Mouse (Mus musculus) adrenal gland (tissue): ENCODE results near the gene Qpct.

ENCODE experiments used
- intact Hi-C: fragments of 180-260 bp; cut with DNase I; formaldehyde crosslinking; loops from one replicate; pipeline ENCODE4 v1.15.1; 2025

Gene Qpct

DNA sequence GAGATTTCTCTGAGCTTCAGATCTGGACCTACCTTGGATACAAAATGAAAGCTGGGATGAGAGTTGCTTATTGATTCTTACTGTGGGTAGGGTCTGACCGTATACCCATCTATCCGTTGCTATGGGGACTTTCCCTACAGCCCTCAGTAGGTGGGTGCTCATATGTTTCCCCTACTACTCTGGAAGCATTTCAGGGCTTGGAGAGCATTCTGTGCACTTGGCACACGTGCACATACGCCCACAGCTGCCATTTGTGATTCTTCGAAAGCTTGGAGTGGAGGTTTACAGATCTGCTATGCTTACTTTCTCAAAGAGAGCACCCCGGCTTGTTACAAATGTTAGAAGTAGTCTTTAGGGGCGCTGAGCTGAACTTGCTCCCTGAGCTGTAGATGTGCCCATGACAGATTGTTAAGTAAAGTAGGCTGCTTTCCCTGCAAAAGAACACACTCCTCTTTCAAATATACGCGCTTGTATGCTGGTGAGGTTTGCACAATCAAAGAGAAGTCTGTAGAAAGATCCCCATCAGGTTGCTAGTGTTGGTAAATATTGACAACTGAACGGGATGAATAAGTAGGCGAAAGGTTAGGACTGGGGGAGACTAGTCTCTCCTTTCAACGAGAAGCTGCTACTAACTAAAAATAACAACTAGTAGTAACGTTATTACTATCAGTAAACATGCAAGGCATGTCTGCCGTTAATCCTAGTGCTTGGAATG lies 18.2 kb downstream of the Qpct start:
- intact Hi-C loops = no loop called here

DNA sequence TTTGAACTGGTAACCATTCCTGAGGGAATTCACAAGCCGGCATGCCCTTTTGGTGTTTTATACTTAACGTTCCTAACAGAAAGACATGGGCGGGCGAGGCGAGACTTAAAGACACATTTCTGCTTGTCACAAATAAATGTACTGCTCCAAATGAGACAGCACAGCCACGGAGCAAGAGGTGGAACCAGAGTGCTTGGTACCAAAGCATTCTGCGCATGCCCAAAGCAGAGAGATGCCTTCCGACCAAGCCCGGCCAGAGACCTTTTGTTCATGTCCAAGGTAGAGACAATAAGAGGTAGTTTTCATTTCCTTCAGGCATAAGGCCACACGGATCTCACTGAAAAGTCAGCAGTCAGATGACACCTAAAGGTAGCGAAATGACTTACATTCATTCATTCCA lies 20.2 kb downstream of the Qpct start:
- intact Hi-C loops = no loop called here

DNA sequence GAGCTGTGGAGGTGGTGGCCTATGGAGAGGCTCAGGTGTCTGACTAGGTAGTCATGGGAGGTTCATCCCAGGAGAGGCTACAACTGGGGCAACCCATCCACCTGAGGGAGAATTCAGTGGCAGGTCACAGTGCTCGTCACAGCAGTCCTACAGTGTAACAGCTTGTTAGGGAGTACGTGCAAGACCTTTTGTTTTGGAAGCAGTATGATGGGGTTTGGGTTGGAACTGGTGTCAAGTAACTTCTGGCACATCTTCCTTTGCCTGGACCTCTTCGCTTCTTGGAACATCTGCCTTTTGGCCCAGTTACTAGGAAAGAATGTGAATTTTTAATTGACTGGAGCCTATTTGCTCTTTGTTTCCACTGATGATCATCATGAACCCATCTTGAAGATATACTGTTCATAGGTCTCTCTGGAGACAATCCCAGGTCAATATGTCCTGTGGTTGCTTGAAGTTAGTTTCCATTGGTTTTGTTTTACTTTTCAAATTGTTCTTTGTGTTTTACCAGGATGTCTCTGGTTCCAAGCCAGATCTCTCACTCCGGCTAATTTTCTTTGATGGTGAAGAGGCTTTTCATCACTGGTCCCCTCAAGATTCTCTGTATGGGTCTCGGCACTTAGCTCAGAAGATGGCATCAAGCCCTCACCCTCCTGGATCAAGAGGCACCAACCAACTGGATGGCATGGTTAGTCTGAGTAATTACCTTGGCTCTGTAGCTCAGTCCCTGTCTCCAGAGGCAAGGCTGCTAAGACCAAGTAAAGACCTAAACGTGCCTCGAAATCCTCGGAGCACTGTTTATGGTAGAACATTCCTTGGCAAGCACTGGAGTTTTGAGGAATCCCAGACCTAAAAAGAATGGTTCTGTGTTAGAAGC lies 25.5 kb downstream of the Qpct start:
- intact Hi-C loops = no loop called here

DNA sequence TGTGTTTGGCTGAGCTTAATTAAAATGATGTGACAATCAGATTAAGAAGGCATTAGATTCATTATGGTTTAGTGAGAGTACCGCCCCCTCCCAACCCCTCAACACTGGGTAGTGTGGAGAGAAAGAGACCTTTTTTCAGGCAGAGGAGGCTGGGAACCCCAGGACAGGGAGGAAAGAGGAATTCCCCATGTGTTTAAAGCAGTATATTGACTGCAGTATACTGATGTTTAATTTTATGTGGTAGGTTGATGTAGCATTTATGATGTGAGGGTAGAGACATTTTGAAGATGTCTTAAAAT lies 26.1 kb downstream of the Qpct start:
- intact Hi-C loops = no loop called here

DNA sequence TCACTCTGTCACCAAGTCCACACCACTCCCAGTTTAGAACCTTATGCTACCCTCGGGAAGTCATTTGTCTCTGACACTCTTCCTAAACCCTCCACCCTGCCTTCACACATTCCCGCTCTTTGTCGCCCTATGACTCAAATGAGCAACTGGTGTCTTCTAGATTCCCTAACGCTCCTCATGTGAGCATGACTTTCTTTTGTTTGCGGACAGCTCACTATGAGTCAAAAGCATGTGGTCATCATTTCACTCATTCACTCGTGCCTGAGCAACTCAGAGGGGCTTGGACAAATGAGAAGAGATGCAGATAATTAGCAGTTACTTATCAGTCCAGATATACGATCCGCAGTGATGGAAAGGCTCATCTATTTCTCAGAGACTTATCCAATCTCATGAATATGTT lies 26.5 kb downstream of the Qpct start:
- intact Hi-C loops = no loop called here

DNA sequence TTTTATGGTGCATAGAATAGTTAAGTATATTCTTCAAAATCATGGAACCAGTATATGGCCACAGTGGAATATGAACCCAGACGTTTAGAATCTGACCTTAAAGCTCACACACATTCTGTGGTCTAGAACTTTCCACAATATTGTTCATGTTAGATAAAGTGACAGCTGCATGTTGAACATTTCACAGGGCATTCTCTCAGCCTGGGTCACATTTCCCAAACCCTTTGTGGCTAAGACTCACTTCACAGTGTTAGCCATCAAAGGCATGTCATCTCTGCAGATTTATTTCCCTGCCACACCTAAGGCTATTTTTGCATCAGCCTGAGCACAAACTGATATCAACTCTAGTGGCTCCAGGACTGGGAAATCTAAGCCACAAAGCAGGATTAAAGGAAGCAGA lies 40.0 kb downstream of the Qpct start:
- intact Hi-C loops = no loop called here

DNA sequence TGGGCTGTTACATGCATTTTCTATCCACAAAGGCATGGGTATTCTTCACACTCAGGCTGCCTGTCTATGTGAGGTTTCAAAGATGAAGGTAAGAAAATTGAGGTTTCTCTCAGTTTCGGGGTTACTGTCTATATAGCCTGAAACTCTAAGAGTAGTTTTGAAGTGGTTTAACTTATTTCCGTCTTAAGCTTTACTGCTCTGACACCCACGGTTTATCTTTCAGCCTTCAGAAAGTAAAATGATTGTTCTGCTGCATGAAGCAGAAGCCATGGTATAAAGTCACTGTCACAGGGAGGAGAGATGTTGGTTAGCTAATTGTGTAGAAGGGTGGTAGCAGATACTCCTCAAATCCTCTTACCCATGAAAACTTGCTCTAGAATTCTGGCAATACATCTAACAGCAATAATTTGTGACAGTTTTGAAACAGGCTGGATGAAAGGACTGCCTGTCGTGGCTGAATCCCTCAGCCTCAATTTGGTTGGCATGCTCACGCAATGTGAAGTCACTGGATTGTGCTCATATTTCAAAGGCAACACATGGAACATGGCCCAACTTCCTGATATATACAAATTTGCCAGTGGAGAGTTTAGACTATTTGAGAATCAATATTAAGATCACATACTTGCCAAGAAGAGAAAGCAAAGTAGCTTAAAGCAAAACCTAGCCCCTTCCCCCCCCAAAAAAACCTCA lies 41.7 kb downstream of the Qpct start:
- intact Hi-C loops = no loop called here

DNA sequence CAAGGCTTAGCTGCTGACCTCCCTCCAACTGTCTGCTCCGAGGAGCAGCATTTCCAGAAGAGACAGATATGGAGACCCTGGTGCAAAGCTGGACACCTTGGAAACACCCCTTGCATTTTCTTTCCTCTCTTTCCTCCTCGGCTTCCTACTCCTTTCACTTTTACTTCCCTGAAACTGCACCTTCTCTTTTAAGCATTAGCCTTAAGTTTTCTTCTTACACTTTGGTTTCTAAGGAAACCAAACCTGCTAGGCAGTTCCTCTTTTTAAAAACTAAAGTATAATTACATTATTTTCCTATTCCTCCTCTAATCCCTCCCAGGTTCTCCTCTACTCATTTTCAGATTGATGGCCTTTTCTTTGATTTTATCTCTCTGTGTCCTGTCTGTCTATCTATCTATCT lies 43.9 kb downstream of the Qpct start:
- intact Hi-C loops = no loop called here

DNA sequence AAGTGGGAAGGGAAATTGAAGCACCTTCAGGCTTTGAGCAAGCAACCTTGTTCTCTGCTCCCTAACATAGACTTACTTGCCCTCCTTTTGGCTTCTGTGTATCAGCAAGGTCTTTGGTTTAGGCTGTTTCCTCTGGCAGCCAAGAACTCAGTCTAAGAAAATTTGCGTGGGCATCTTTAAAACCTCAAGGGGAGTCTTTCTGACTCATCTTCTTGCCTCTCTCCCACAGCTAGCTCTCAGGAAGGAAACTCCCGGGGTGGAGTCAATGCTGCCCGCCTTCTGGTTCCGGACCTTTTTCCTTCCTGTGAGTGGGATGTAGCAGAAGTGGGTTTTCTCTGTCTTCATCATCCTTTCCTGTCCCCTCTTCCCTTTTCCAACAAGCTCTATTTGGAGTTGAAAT lies 48.2 kb downstream of the Qpct start:
- intact Hi-C loops = no loop called here

DNA sequence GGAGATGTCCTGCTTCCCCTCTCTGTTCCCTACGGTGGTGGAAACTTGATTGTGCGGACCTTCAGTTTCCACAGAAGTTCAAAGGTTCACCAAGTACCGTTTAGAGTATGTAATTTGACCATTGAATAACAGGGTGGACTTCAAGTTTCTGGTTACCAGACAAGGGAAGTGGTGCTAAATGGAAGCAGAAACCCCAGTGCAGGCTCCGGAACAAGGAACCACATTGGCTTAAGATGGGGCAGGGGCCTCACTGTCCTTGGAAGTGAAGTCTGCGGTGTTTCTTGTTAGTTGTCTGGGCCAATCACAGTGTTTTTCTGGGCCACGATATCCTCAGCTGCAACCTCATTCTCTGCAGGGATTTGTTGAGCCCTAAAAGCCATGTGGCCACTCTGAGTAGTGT lies 56.5 kb downstream of the Qpct start:
- intact Hi-C loops = no loop called here

DNA sequence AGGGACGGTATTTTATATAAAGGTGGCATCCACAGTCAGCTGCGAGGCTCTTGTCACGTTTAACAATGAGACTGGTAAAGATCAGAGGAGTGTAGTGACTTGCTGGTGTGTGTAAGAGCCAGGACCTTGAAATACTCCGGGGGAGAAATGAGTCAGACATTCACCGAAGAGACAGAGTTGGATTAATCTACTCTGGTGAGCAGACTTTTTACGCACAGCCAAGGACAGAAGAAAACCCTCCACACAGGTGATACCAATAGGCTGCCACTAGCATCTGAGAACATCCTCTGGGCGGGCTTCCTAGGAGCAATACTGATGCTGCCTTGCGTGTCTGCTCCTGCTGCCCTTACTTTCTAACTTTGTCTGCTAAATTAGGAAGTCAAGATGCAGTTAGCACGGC lies 57.9 kb downstream of the Qpct start:
- intact Hi-C loops = no loop called here

DNA sequence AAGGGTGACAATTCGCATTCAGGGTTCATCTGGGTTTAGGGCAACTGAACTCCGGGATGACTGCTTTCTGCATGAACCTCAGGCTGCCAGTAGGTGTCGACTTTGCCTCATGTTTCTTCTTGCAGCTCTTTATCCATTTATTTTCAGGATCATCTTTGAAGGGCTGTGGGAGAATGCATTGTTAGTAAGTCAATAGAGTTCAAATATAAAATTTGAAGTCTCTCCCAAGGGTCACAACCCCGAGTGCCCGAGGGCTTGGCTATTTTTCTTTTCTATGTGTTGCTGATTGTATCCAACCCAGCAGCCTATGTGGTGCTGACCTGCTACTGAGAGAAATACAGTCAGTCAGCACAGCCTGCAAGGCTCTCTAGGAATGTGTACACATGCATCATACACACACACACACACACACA lies 59.2 kb downstream of the Qpct start:
- intact Hi-C loops = loop anchor here (2.0 to 10.0 kb wide), 4 partner anchors 406 to 724 kb away; no protein-coding TSS in a partner anchor

DNA sequence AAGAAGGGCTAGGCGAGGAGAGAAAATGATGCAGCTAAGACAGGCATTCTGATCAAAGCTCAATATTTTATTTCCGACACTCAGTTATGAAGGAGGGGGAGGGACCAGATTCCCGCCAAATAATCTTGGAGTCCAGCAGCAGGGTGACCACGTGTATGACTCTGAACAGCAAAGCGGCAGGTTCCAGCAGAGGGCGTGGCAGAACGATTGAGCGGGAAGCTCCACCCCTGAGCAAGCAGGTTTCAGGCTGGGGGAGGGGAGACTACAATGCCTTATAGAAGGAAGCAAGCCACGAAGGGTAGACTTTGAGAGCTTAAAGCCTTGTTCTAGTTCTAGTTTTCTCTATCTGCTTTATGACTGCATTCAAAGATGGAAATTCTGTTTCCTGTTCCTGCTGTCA lies 63.5 kb downstream of the Qpct start:
- intact Hi-C loops = loop anchor here (10.0 kb wide), 1 partner anchor 720 kb away; no protein-coding TSS in a partner anchor

DNA sequence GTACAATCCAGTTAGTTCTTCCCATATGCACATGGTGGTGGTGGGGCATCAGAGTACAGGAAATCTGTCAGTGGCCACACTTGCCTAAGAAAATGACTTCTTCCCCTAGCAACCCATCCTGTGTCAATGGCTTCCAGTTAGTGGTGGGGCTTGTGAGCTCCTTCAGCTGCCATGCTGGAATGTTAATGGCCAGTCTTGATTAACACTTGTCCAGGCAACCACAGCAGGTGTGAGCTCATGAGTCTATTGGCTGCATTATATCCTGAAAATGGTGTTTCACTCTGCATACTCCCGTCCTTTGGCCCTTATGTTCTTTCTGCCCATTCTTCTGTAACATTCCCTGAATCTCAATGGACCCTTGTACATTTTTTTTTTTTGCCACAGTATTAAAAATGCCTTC lies 67.4 kb downstream of the Qpct start:
- intact Hi-C loops = loop anchor here (10.0 kb wide), 1 partner anchor 716 kb away; no protein-coding TSS in a partner anchor

DNA sequence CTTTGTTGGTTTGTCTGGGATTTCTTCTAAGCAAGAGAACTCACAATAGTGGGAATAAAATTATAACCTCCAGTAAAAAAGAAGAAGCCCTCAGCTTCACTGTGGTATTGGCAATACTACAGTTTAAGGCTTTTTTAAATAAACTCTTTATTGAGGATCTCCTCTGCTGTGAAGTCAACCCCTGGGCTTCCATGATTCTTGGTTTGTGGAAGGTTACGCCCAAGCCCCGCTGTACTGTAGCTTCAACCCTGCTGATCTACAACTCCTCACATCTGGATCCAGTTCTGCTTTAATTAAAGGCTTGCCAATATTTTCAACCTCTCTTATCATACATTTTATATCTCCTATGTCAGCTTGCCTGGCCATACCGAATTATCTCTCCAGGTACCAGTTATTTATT lies 68.6 kb downstream of the Qpct start:
- intact Hi-C loops = no loop called here

DNA sequence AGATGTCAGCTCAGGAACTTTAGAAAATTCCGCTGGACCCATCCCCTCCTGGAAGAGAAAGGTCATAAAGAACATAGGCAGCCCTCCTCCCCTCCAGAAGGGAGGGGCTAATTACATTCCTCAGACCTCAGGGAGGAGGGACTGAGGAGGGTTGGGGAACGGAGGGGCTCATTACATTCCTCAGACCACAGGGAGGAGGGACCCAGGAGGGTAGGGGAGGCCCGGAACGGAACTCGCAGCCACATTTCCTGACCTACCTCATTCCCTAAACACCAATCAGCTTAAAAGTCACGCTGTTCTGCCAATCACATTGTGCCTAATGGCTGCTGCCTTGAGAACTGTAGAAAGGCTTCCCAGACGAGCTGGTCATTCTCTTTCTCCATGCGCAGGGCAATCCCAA lies 82.0 kb downstream of the Qpct start:
- intact Hi-C loops = no loop called here

DNA sequence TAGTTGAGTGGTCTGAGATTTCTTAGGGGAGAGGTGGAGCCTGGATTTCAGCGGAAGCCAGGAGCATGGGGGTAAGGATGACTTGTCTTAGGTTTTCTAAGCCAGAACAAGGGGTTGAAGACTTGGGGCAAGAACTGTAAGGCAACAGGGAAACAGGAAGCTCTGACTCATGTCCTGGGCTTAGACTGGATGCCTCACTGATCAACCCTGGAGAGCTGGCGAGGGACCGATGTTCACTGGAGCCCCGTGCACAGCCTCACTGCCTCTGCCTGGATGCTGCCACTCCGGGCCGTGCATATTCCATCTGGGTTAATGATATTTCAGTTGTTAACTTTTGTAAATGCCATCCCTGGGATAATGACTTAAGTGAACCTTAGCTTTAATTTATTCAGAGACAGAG lies 84.1 kb downstream of the Qpct start:
- intact Hi-C loops = no loop called here

DNA sequence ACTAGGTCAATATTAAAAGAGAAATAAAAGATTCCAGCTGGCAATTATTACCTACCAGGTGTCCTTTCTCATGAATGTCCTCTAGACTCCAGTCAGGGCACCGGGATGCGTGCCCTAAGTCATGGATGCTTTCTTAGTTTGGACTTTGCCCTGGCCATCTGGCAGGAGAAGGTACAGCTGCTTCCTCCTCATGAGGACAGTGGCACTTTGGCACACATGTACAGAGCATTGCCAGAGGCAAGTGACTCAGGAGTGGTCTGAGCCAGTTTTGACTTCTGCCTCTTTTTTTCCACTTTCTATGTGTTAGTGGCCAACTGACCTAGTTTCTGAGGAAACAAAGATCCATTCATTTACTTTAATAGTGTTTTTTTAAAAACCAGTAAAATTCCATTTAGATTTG lies 84.7 kb downstream of the Qpct start:
- intact Hi-C loops = no loop called here
